Mouse (Mus musculus): ENCODE measurements around the gene Teddm1a. TPM values are rescaled to one million over a fixed set of nuclear protein-coding genes. Genes with fewer than 3 reads are reported as not detected.
A peak's percentile ranks its signal among the peaks of the same experiment; 100 is the strongest.

The Teddm1a gene
- polyA plus RNA-seq, 1 experiment from 2014 or later: not detected

DNA sequence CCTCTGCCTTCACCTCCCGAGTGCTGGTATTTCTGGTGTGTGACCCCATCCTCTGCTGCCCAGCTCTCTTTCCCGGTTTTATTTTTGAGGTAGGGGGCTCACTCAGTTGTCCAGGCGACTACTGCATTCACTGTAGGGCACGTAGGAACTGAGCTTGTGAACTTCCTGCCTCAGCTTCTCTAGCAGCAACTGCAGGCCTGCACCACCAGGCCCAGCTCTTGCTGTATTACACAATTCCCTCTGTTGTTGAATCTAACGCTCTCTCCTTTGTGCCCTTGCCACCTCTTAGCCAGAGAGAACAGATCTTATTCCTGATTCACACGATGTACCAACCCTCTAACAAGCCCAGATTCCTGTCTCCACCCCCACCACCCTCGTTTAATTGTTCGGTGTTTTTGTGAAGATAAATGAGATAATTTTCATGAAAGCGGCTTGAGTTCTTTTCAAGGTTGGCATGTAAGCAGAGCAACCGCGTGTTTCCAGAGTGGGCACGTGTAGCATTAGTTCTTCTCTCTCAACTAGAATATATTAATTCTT lies 44.4 kb downstream of the Teddm1a start:
- H3K27ac ChIP-seq (replicated peaks): no peak overlapping the region
- H3K36me3 ChIP-seq: no peaks in the 10 kb centered on the region
- no peaks in the 10 kb centered on the region for H3K27me3 ChIP-seq
- H3K4me1 ChIP-seq (replicated peaks): no peaks in the 10 kb centered on the region
- no peak overlapping the region for H3K9ac ChIP-seq
- H3K4me2 ChIP-seq: no peak overlapping the region
- no peak for ATAC-seq (ENCODE audit: low FRiP score, low read depth)
- 70% methylated on average over 12 of the region's 12 CpGs for WGBS
- H3K9me3 ChIP-seq: no peaks in the 10 kb centered on the region
- H3K4me3 ChIP-seq: no peak overlapping the region

DNA sequence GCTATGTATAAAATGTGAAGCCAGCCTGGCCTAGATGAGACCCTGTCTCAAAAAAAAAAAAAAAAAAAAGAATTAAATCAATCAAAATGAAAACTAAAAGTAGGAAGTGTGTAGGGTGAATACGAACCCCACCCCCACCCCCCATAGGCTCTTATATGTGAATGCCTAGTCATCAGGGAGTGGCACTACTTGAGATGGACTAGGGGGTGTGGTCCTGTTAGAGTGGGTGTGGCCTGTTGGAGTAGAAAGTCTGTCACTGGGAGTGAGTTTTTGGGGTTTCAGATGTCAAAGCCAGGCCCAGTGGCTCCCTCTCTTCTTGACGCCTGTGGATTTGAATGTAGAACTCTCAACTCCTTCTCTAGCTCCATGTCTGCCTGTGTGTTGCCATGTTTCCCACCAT lies 45.5 kb downstream of the Teddm1a start:
- no peaks in the 10 kb centered on the region for H3K4me1 ChIP-seq (replicated peaks)
- no peak overlapping the region for H3K4me3 ChIP-seq
- H3K36me3 ChIP-seq: no peaks in the 10 kb centered on the region
- no peaks in the 10 kb centered on the region for H3K27me3 ChIP-seq
- H3K9me3 ChIP-seq: no peaks in the 10 kb centered on the region
- no peak overlapping the region for H3K9ac ChIP-seq
- no peak overlapping the region for H3K27ac ChIP-seq (replicated peaks)
- no peak overlapping the region for H3K4me2 ChIP-seq
- ATAC-seq (ENCODE audit: low FRiP score, low read depth): no peak
- 97% methylated on average over 2 of the region's 2 CpGs for WGBS

DNA sequence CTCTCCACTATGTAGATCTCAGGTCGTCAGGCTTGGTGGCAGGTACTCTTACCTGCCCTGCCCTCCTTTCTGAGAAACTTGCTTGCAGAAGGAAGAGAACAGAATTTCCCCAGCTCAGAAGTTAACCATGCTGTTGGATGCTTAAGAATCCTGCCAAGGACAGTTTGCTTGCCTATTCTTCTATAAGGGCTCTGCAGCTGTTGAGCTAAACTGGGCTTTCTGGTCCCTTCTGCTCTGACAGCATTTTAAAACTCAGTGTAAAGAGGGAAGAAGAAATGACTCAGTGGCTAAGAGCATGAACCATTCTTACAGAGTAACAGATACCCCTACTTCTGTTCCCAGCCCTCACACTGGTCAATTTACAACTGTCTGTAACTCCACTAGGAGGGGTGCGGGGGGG lies 49.4 kb downstream of the Teddm1a start:
- Histone ChIP-seq H3K4me2 (no peak overlapping the region), H3K4me1 (replicated peaks) (no peaks in the 10 kb centered on the region), H3K9me3 (no peaks in the 10 kb centered on the region), H3K36me3 (no peaks in the 10 kb centered on the region), H3K4me3 (no peak overlapping the region), H3K27me3 (no peaks in the 10 kb centered on the region), H3K27ac (replicated peaks) (no peak overlapping the region), H3K9ac (no peak overlapping the region)
- WGBS: 91% methylated on average over 2 of the region's 2 CpGs
- ATAC-seq (ENCODE audit: low FRiP score, low read depth): no peak

Small RNAs within 50 kb of the gene (microRNA-seq; reads per million reads assigned to microRNA genes)
- 14.8 reads per million, percentile 31 among the genes with 10 or more reads in this experiment for gene Mir8114

Other genes starting within 250 kb of the Teddm1a start
- 21.2 and 21.6 TPM in 2 replicates for gene Rgs8, start 238.7 kb upstream of the Teddm1a start, polyA plus RNA-seq (2015; fragmentation: Nextera tagmentation; extraction: Ambion mirVana)
- 12.4 and 17.1 TPM in 2 replicates for gene Rgs16, start 151.4 kb upstream of the Teddm1a start, polyA plus RNA-seq (2015; fragmentation: Nextera tagmentation; extraction: Ambion mirVana)
- 39.5 and 40.1 TPM in 2 replicates for gene Rnasel, start 142.3 kb upstream of the Teddm1a start, polyA plus RNA-seq (2015; fragmentation: Nextera tagmentation; extraction: Ambion mirVana)
- gene Rgsl1, start 47.6 kb upstream of the Teddm1a start, polyA plus RNA-seq (2015; fragmentation: Nextera tagmentation; extraction: Ambion mirVana): 0.09 and 0.26 TPM in 2 replicates
- gene Teddm1b, start 17.4 kb upstream of the Teddm1a start, polyA plus RNA-seq (2015; fragmentation: Nextera tagmentation; extraction: Ambion mirVana): 0.45 and 1.0 TPM in 2 replicates
- 214 and 219 TPM in 2 replicates for gene Glul, start 8.2 kb downstream of the Teddm1a start, polyA plus RNA-seq (2015; fragmentation: Nextera tagmentation; extraction: Ambion mirVana)
- gene Teddm2, start 8.5 kb downstream of the Teddm1a start, polyA plus RNA-seq (2015; fragmentation: Nextera tagmentation; extraction: Ambion mirVana): 1.6 TPM in 2 replicates